Mouse (Mus musculus) spleen, postnatal 36 days (tissue): ENCODE results near the gene Rhov.

Source experiments
- DNase-seq, 2 experiments: peaks; one replicate each; pipeline ENCODE4 v3.0.0; 2022; ENCODE audit warnings: low spot score in 2 of 2, mixed read lengths in 1 of 2

Rhov gene

GRCm38 (mm10) chr2:119270643-119271331 lies at the start of gene Rhov:
TSS of gene Rhov (minus strand) at chr2:119271272.
- peak; percentile 74 to 76 for DNase-seq

GRCm38 (mm10) chr2:119320571-119320970 lies 49.5 kb upstream of the Rhov start:
- no peak for DNase-seq

- DNase-seq = no peak
These were observed 47.1 kb upstream of the Rhov start for GRCm38 (mm10) chr2:119318043-119318710.

- DNase-seq = no peak
These were observed 43.8 kb upstream of the Rhov start for GRCm38 (mm10) chr2:119314742-119315310.

- no peak for DNase-seq
These were observed 42.9 kb upstream of the Rhov start for GRCm38 (mm10) chr2:119313780-119314479.

GRCm38 (mm10) chr2:119312380-119312958 lies 41.4 kb upstream of the Rhov start:
- DNase-seq = no peak

- no peak for DNase-seq
These were observed 40.5 kb upstream of the Rhov start for GRCm38 (mm10) chr2:119311544-119311943.

GRCm38 (mm10) chr2:119304798-119305208 lies 33.7 kb upstream of the Rhov start:
- DNase-seq = no peak

GRCm38 (mm10) chr2:119304391-119304790 lies 33.3 kb upstream of the Rhov start:
- DNase-seq = no peak

- no peak for DNase-seq
These were observed 31.8 kb upstream of the Rhov start for GRCm38 (mm10) chr2:119302876-119303275.

GRCm38 (mm10) chr2:119300819-119301493 lies 29.9 kb upstream of the Rhov start:
- no peak for DNase-seq

- peak; percentile 90 for DNase-seq
These were observed 29.1 kb upstream of the Rhov start for GRCm38 (mm10) chr2:119299981-119300818.

GRCm38 (mm10) chr2:119298839-119299238 lies 27.8 kb upstream of the Rhov start:
- DNase-seq = no peak

- peak; percentile 40 to 46 for DNase-seq
These were observed 27.3 kb upstream of the Rhov start for GRCm38 (mm10) chr2:119298330-119298729.

- no peak for DNase-seq
These were observed 26.4 kb upstream of the Rhov start for GRCm38 (mm10) chr2:119297506-119297905.

- DNase-seq = no peak
These were observed 25.7 kb upstream of the Rhov start for GRCm38 (mm10) chr2:119296756-119297155.

GRCm38 (mm10) chr2:119294411-119294810 lies 23.3 kb upstream of the Rhov start:
- DNase-seq = no peak

GRCm38 (mm10) chr2:119293776-119294390 lies 22.8 kb upstream of the Rhov start:
- DNase-seq = no peak

- no peak for DNase-seq
These were observed 22.2 kb upstream of the Rhov start for GRCm38 (mm10) chr2:119293311-119293710.

GRCm38 (mm10) chr2:119292852-119293251 lies 21.8 kb upstream of the Rhov start:
- no peak for DNase-seq
